Mouse (Mus musculus): ENCODE measurements around the gene Zbtb43. TPM values are rescaled to one million over a fixed set of nuclear protein-coding genes. Genes with fewer than 3 reads are reported as not detected.

Zbtb43 gene
- polyA plus RNA-seq, 1 experiment from 2014 or later = 18.7 TPM

GRCm38 (mm10) chr2:33429339-33429738 lies 39.0 kb downstream of the Zbtb43 start:
- H3K9ac ChIP-seq (replicated peaks) = peak overlapping the region; percentile 92
- H3K9me3 ChIP-seq = no peaks in the 10 kb centered on the region
- H3K4me1 ChIP-seq (replicated peaks) = peaks cover 20% of the 10 kb centered on the region
- no peaks in the 10 kb centered on the region for H3K27me3 ChIP-seq
- 50% methylated on average over 6 of the region's 6 CpGs for WGBS
- peak overlapping the region; percentile 100 for H3K4me3 ChIP-seq (replicated peaks)
- peak overlapping the region; percentile 88 for H3K4me2 ChIP-seq
- H3K27ac ChIP-seq = peak overlapping the region; percentile 3; the same call in 1 of the 2 replicates
- peaks cover 21% of the 10 kb centered on the region for H3K36me3 ChIP-seq
- no peak for ATAC-seq (ENCODE audit: insufficient number of reproducible peaks, insufficient read depth, low FRiP score, low TSS enrichment, low read depth)

- Histone ChIP-seq H3K4me1 (replicated peaks) (peaks cover 20% of the 10 kb centered on the region), H3K27me3 (no peaks in the 10 kb centered on the region), H3K9me3 (no peaks in the 10 kb centered on the region), H3K9ac (replicated peaks) (no peak overlapping the region), H3K4me2 (no peak overlapping the region), H3K27ac (no peak overlapping the region), H3K36me3 (peaks cover 40% of the 10 kb centered on the region), H3K4me3 (replicated peaks) (no peak overlapping the region)
- WGBS = 77% methylated on average over 10 of the region's 10 CpGs
- ATAC-seq (ENCODE audit: insufficient number of reproducible peaks, insufficient read depth, low FRiP score, low TSS enrichment, low read depth) = no peak
Observed at GRCm38 (mm10) chr2:33426640-33427398, 41.5 kb downstream of the Zbtb43 start.

- no peak for ATAC-seq (ENCODE audit: insufficient number of reproducible peaks, insufficient read depth, low FRiP score, low TSS enrichment, low read depth)
- 71% methylated on average over 4 of the region's 4 CpGs for WGBS
- Histone ChIP-seq H3K9ac (replicated peaks) (no peak overlapping the region), H3K27ac (no peak overlapping the region), H3K27me3 (no peaks in the 10 kb centered on the region), H3K9me3 (no peaks in the 10 kb centered on the region), H3K4me1 (replicated peaks) (no peaks in the 10 kb centered on the region), H3K36me3 (peaks cover 45% of the 10 kb centered on the region), H3K4me3 (replicated peaks) (no peak overlapping the region), H3K4me2 (no peak overlapping the region)
Observed at GRCm38 (mm10) chr2:33417454-33417853, 50.9 kb downstream of the Zbtb43 start.

GRCm38 (mm10) chr2:33414019-33414418 lies 54.3 kb downstream of the Zbtb43 start:
- Histone ChIP-seq H3K36me3 (peaks cover 56% of the 10 kb centered on the region), H3K27ac (no peak overlapping the region), H3K4me3 (replicated peaks) (no peak overlapping the region), H3K4me2 (no peak overlapping the region), H3K27me3 (no peaks in the 10 kb centered on the region), H3K9me3 (no peaks in the 10 kb centered on the region), H3K4me1 (replicated peaks) (no peaks in the 10 kb centered on the region), H3K9ac (replicated peaks) (no peak overlapping the region)
- no peak for ATAC-seq (ENCODE audit: insufficient number of reproducible peaks, insufficient read depth, low FRiP score, low TSS enrichment, low read depth)
- WGBS = 93% methylated on average over 13 of the region's 13 CpGs

- H3K27ac ChIP-seq = no peak overlapping the region
- 90% methylated on average over 14 of the region's 14 CpGs for WGBS
Observed at GRCm38 (mm10) chr2:33412111-33412510, 56.2 kb downstream of the Zbtb43 start.

GRCm38 (mm10) chr2:33403511-33404003 lies 64.8 kb downstream of the Zbtb43 start:
- Histone ChIP-seq H3K9me3 (no peaks in the 10 kb centered on the region), H3K27ac (no peak overlapping the region), H3K4me1 (replicated peaks) (no peaks in the 10 kb centered on the region), H3K4me2 (no peak overlapping the region), H3K27me3 (no peaks in the 10 kb centered on the region; the same call in 1 of the 2 replicates), H3K4me3 (replicated peaks) (no peak overlapping the region), H3K9ac (replicated peaks) (no peak overlapping the region), H3K36me3 (peaks cover 28% of the 10 kb centered on the region; the same call in 1 of the 2 replicates)
- no peak for ATAC-seq (ENCODE audit: insufficient number of reproducible peaks, insufficient read depth, low FRiP score, low TSS enrichment, low read depth)
- WGBS = 91% methylated on average over 4 of the region's 4 CpGs

More at GRCm38 (mm10) chr2:33412111-33412510, 56.2 kb downstream of the Zbtb43 start:
- Histone ChIP-seq H3K36me3 (peaks cover 70% of the 10 kb centered on the region), H3K27me3 (no peaks in the 10 kb centered on the region), H3K4me2 (no peak overlapping the region), H3K4me1 (replicated peaks) (no peaks in the 10 kb centered on the region), H3K4me3 (replicated peaks) (no peak overlapping the region), H3K9ac (replicated peaks) (no peak overlapping the region), H3K9me3 (no peaks in the 10 kb centered on the region)
- no peak for ATAC-seq (ENCODE audit: insufficient number of reproducible peaks, insufficient read depth, low FRiP score, low TSS enrichment, low read depth)

GRCm38 (mm10) chr2:33402638-33403037 lies 65.7 kb downstream of the Zbtb43 start:
- Histone ChIP-seq H3K4me3 (replicated peaks) (no peak overlapping the region), H3K9ac (replicated peaks) (no peak overlapping the region), H3K4me1 (replicated peaks) (no peaks in the 10 kb centered on the region), H3K27me3 (no peaks in the 10 kb centered on the region; the same call in 1 of the 2 replicates), H3K36me3 (peaks cover 21% of the 10 kb centered on the region; the same call in 1 of the 2 replicates), H3K9me3 (no peaks in the 10 kb centered on the region), H3K27ac (no peak overlapping the region), H3K4me2 (no peak overlapping the region)
- ATAC-seq (ENCODE audit: insufficient number of reproducible peaks, insufficient read depth, low FRiP score, low TSS enrichment, low read depth) = no peak
- 65% methylated on average over 5 of the region's 5 CpGs for WGBS

- Histone ChIP-seq H3K4me1 (replicated peaks) (no peaks in the 10 kb centered on the region), H3K4me2 (no peak overlapping the region), H3K27me3 (no peaks in the 10 kb centered on the region; the same call in 1 of the 2 replicates), H3K4me3 (replicated peaks) (no peak overlapping the region), H3K9me3 (no peaks in the 10 kb centered on the region), H3K9ac (replicated peaks) (no peak overlapping the region), H3K27ac (no peak overlapping the region), H3K36me3 (peaks cover 17% of the 10 kb centered on the region; the same call in 1 of the 2 replicates)
- WGBS = 37% methylated on average over 7 of the region's 7 CpGs
- no peak for ATAC-seq (ENCODE audit: insufficient number of reproducible peaks, insufficient read depth, low FRiP score, low TSS enrichment, low read depth)
Observed at GRCm38 (mm10) chr2:33402236-33402635, 66.1 kb downstream of the Zbtb43 start.

- no peaks in the 10 kb centered on the region; the same call in 1 of the 2 replicates for H3K27me3 ChIP-seq
- H3K9ac ChIP-seq (replicated peaks) = no peak overlapping the region
- 37% methylated on average over 3 of the region's 3 CpGs for WGBS
- no peaks in the 10 kb centered on the region for H3K9me3 ChIP-seq
- no peak overlapping the region for H3K4me2 ChIP-seq
- H3K36me3 ChIP-seq = peaks cover 8% of the 10 kb centered on the region; the same call in 1 of the 2 replicates
- no peak overlapping the region for H3K27ac ChIP-seq
- no peaks in the 10 kb centered on the region for H3K4me1 ChIP-seq (replicated peaks)
- no peak for ATAC-seq (ENCODE audit: insufficient number of reproducible peaks, insufficient read depth, low FRiP score, low TSS enrichment, low read depth)
- H3K4me3 ChIP-seq (replicated peaks) = no peak overlapping the region
Observed at GRCm38 (mm10) chr2:33401217-33401616, 67.1 kb downstream of the Zbtb43 start.

GRCm38 (mm10) chr2:33400541-33400940 lies 67.8 kb downstream of the Zbtb43 start:
- H3K4me2 ChIP-seq = no peak overlapping the region
- WGBS = 78% methylated on average over 5 of the region's 5 CpGs
- no peak overlapping the region for H3K4me3 ChIP-seq (replicated peaks)
- H3K36me3 ChIP-seq = 0 out of 2 replicates have a peak, but pooled peaks cover 3% of the 10 kb centered on the region
- no peak overlapping the region for H3K9ac ChIP-seq (replicated peaks)
- 0 out of 2 replicates have a peak, but pooled peaks cover 1% of the 10 kb centered on the region for H3K4me1 ChIP-seq (replicated peaks)
- no peaks in the 10 kb centered on the region for H3K9me3 ChIP-seq
- H3K27ac ChIP-seq = no peak overlapping the region
- no peaks in the 10 kb centered on the region; the same call in 1 of the 2 replicates for H3K27me3 ChIP-seq
- no peak for ATAC-seq (ENCODE audit: insufficient number of reproducible peaks, insufficient read depth, low FRiP score, low TSS enrichment, low read depth)
